Mouse (Mus musculus) MEL (cell line): Measurements from ENCODE around the gene Neil1. TPM values are rescaled to one million over a fixed set of nuclear protein-coding genes. Genes with fewer than 3 reads are reported as not detected.

Experiments used
- DNase-seq: peaks from one replicate; pipeline ENCODE4 v3.0.0; 2011; ENCODE audit warnings: low read depth, low spot score
- H3K27ac ChIP-seq: 2 replicates; pipeline ENCODE4 v1.5.1; 2012; ENCODE audit warnings: low read depth, mild to moderate bottlenecking, control low read depth, low read length, moderate library complexity; ENCODE audit not compliant: control insufficient read depth
- H3K27me3 ChIP-seq, 2 experiments: fragments of 150-350 bp in 1 of 2; sonication (generic) in 1 of 2; 2 replicates each; pipeline ENCODE4 v1.6.1; 2012; ENCODE audit warnings: low read length in 2 of 2, mild to moderate bottlenecking in 2 of 2, improper control_type of control experiment in 1 of 2, moderate library complexity in 1 of 2; ENCODE audit not compliant: insufficient read depth in 2 of 2, control insufficient read depth in 1 of 2
- H3K36me3 ChIP-seq, 2 experiments: 2 replicates each; pipeline ENCODE4 v1.6.1; 2012 to 2014; ENCODE audit warnings: low read length in 2 of 2, improper control_type of control experiment in 1 of 2, inconsistent platforms in 1 of 2, mild to moderate bottlenecking in 1 of 2; ENCODE audit not compliant: insufficient read depth in 2 of 2, control insufficient read depth in 1 of 2
- H3K4me1 ChIP-seq, 2 experiments: fragments of 150-350 bp in 1 of 2; sonication (generic) in 1 of 2; 2 replicates each; pipeline ENCODE4 v1.6.1; 2012; ENCODE audit warnings: low read length in 2 of 2, improper control_type of control experiment in 1 of 2, mild to moderate bottlenecking in 1 of 2; ENCODE audit not compliant: insufficient read depth in 2 of 2, control insufficient read depth in 1 of 2
- H3K4me3 ChIP-seq, 2 experiments: fragments of 150-350 bp in 1 of 2; sonication (generic) in 1 of 2; 2 replicates each; pipeline ENCODE4 v1.5.1; 2012; ENCODE audit warnings: low read depth in 2 of 2, low read length in 2 of 2, mild to moderate bottlenecking in 2 of 2, moderate library complexity in 2 of 2, control low read depth in 1 of 2, improper control_type of control experiment in 1 of 2; ENCODE audit not compliant: control insufficient read depth in 1 of 2, insufficient read depth in 1 of 2
- H3K79me2 ChIP-seq: 2 replicates; pipeline ENCODE4 v1.6.1; 2012; ENCODE audit warnings: mild to moderate bottlenecking, low read length, moderate library complexity; ENCODE audit not compliant: control insufficient read depth, poor library complexity, insufficient read depth
- H3K9ac ChIP-seq: 2 replicates; pipeline ENCODE4 v1.6.1; 2012; ENCODE audit warnings: low read depth, mild to moderate bottlenecking, control low read depth, low read length, moderate library complexity; ENCODE audit not compliant: control insufficient read depth, poor library complexity, severe bottlenecking
- H3K9me3 ChIP-seq: fragments of 150-350 bp; sonication (generic); replicated peaks from 2 replicates; pipeline ENCODE4 v1.6.1; 2012; ENCODE audit warnings: mild to moderate bottlenecking, low read length, improper control_type of control experiment, moderate library complexity; ENCODE audit not compliant: insufficient read depth
- BHLHE40 ChIP-seq: IDR thresholded peaks from 2 replicates; pipeline ENCODE4 v1.6.1; 2012; ENCODE audit warnings: low read depth, mild to moderate bottlenecking, inconsistent platforms, low read length, improper control_type of control experiment, borderline replicate concordance
- CHD1 ChIP-seq: IDR thresholded peaks from 2 replicates; pipeline ENCODE4 v1.6.1; 2012; ENCODE audit warnings: low read depth, mild to moderate bottlenecking, inconsistent platforms, low read length, improper control_type of control experiment
- GABPA ChIP-seq: IDR thresholded peaks from 2 replicates; pipeline ENCODE4 v1.6.1; 2012; ENCODE audit warnings: low read depth, mild to moderate bottlenecking, inconsistent platforms, low read length, improper control_type of control experiment, moderate library complexity
- GATA1 ChIP-seq: IDR thresholded peaks from 2 replicates; pipeline ENCODE4 v1.6.1; 2011; ENCODE audit warnings: low read depth, low read length, improper control_type of control experiment
- JUND ChIP-seq: IDR thresholded peaks from 2 replicates; pipeline ENCODE4 v1.6.1; 2011; ENCODE audit warnings: low read depth, mild to moderate bottlenecking, improper control_type of control experiment, low read length
- KAT2A ChIP-seq: conservative IDR thresholded peaks from 2 replicates; pipeline ENCODE4 v1.6.1; 2012; ENCODE audit warnings: low read depth, low read length, improper control_type of control experiment, inconsistent platforms
- MAFK ChIP-seq: IDR thresholded peaks from 2 replicates; pipeline ENCODE4 v1.6.1; 2011; ENCODE audit warnings: low read depth, mild to moderate bottlenecking, low read length, improper control_type of control experiment, borderline replicate concordance
- MAX ChIP-seq: IDR thresholded peaks from 2 replicates; pipeline ENCODE4 v1.6.1; 2011; ENCODE audit warnings: low read length, improper control_type of control experiment
- MEF2A ChIP-seq: IDR thresholded peaks from 2 replicates; pipeline ENCODE4 v1.6.1; 2014; ENCODE audit warnings: low read depth, mild to moderate bottlenecking, inconsistent platforms, low read length, improper control_type of control experiment; ENCODE audit not compliant: poor library complexity, insufficient replicate concordance, severe bottlenecking; ENCODE audit errors: extremely low read depth
- MXI1 ChIP-seq: IDR thresholded peaks from 2 replicates; pipeline ENCODE4 v1.6.1; 2011; ENCODE audit warnings: mild to moderate bottlenecking, low read depth, low read length, improper control_type of control experiment
- NRF1 ChIP-seq: IDR thresholded peaks from 2 replicates; pipeline ENCODE4 v1.6.1; 2014; ENCODE audit warnings: low read depth, mild to moderate bottlenecking, inconsistent platforms, low read length, improper control_type of control experiment, moderate library complexity; ENCODE audit not compliant: poor library complexity, insufficient read depth, severe bottlenecking
- POLR2A ChIP-seq, 2 experiments: IDR thresholded peaks; 2 replicates each; pipeline ENCODE4 v1.6.1; 2011 to 2012; ENCODE audit warnings: low read length in 2 of 2, mild to moderate bottlenecking in 2 of 2, control low read depth in 1 of 2, improper control_type of control experiment in 1 of 2, low read depth in 1 of 2, moderate library complexity in 1 of 2; ENCODE audit not compliant: control insufficient read depth in 1 of 2, insufficient read depth in 1 of 2, poor library complexity in 1 of 2
- RCOR1 ChIP-seq: IDR thresholded peaks from 2 replicates; pipeline ENCODE4 v1.6.1; 2012; ENCODE audit warnings: low read depth, mild to moderate bottlenecking, inconsistent platforms, low read length, improper control_type of control experiment
- TCF12 ChIP-seq: IDR thresholded peaks from 2 replicates; pipeline ENCODE4 v1.6.1; 2014; ENCODE audit warnings: low read depth, mild to moderate bottlenecking, inconsistent platforms, low read length, improper control_type of control experiment, moderate library complexity
- UBTF ChIP-seq: IDR thresholded peaks from 2 replicates; pipeline ENCODE4 v1.6.1; 2012; ENCODE audit warnings: low read depth, mild to moderate bottlenecking, inconsistent platforms, low read length, improper control_type of control experiment, moderate library complexity, borderline replicate concordance; ENCODE audit not compliant: insufficient read depth
- USF1 ChIP-seq: IDR thresholded peaks from 2 replicates; pipeline ENCODE4 v1.6.1; 2014; ENCODE audit warnings: low read depth, mild to moderate bottlenecking, inconsistent platforms, low read length, improper control_type of control experiment, moderate library complexity
- ZC3H11A ChIP-seq: IDR thresholded peaks from 2 replicates; pipeline ENCODE4 v1.6.1; 2012; ENCODE audit warnings: low read depth, mild to moderate bottlenecking, inconsistent platforms, low read length, improper control_type of control experiment
- ZNF384 ChIP-seq: IDR thresholded peaks from 2 replicates; pipeline ENCODE4 v1.6.1; 2012; ENCODE audit warnings: low read depth, mild to moderate bottlenecking, inconsistent platforms, low read length, improper control_type of control experiment
- polyA plus RNA-seq, 2 experiments: library from polyadenylated mRNA; stranded (reverse) in 1 of 2; unstranded in 1 of 2; fragments of >175 nt in 1 of 2; fragments of >200 nt in 1 of 2; gene quantifications; 2 replicates each; pipeline versions ENCODE4 v1.2.1 to v1.2.4; 2012; ENCODE audit warnings: low replicate concordance in 2 of 2, low read depth in 1 of 2; ENCODE audit not compliant: insufficient read length in 2 of 2, insufficient read depth in 1 of 2, missing spikeins in 1 of 2
- total RNA-seq: library from RNA; depleted of rRNA; stranded (reverse); fragments of 300-350 nt; gene quantifications from 2 replicates; pipeline ENCODE4 v1.2.3, GENCODE M21; 2012

The Neil1 gene
- total and polyA plus RNA-seq, 3 experiments, result 1.8 to 4.3 TPM; not detected in 1

GRCm38 (mm10) chr9:57139110-57139509 lies 9.0 kb downstream of the Neil1 start:
- H3K27ac ChIP-seq, result no peak overlapping the region
- H3K9ac ChIP-seq, result no peak overlapping the region
- H3K9me3 ChIP-seq, result no peaks in the 10 kb centered on the region
- H3K4me1 ChIP-seq, result no peaks in the 10 kb centered on the region
- no peak for DNase-seq
- TF ChIP-seq NRF1 (no peak), RCOR1 (no peak), MEF2A (no peak), UBTF (no peak), JUND (no peak), GATA1 (no peak), TCF12 (no peak), BHLHE40 (no peak), USF1 (no peak), KAT2A (no peak), POLR2A (IDR thresholded peaks at IDR 0.05; ENCODE audit: control insufficient read depth in 1 of 2, insufficient read depth in 1 of 2, low read depth in 1 of 2, low read length in 2 of 2, poor library complexity in 1 of 2) (no peak), GABPA (no peak), CHD1 (no peak), MXI1 (no peak), ZNF384 (no peak)
- H3K79me2 ChIP-seq, result no peaks in the 10 kb centered on the region
- H3K36me3 ChIP-seq, result no peaks in the 10 kb centered on the region; a peak in 1 of 4 replicates
- no peak overlapping the region for H3K4me3 ChIP-seq
- H3K27me3 ChIP-seq, result no peaks in the 10 kb centered on the region

GRCm38 (mm10) chr9:57138507-57138906 lies 9.6 kb downstream of the Neil1 start:
- no peaks in the 10 kb centered on the region; a peak in 1 of 4 replicates for H3K36me3 ChIP-seq

More at GRCm38 (mm10) chr9:57138507-57138906, 9.6 kb downstream of the Neil1 start:
- Histone ChIP-seq H3K4me3 (no peak overlapping the region), H3K9me3 (no peaks in the 10 kb centered on the region), H3K27me3 (no peaks in the 10 kb centered on the region), H3K27ac (no peak overlapping the region), H3K9ac (no peak overlapping the region), H3K4me1 (no peaks in the 10 kb centered on the region), H3K79me2 (no peaks in the 10 kb centered on the region)
- no peak for DNase-seq
- TF ChIP-seq GABPA (no peak), ZC3H11A (no peak), MAX (no peak), MAFK (no peak)
